Mouse (Mus musculus) neural tube, embryonic 15.5 days (tissue): ENCODE results near the gene Maml2. TPM values are rescaled to one million over a fixed set of nuclear protein-coding genes. Genes with fewer than 3 reads are reported as not detected.

ENCODE experiments used
- ATAC-seq: fragments of 200-750 bp; cut with Nextera tagmentation; 2 replicates; pipeline ENCODE4 v1.8.0; 2017; ENCODE audit warnings: mild to moderate bottlenecking, moderate TSS enrichment, moderate library complexity; ENCODE audit not compliant: low FRiP score
- H3K27ac ChIP-seq: fragments of 300-500 bp; sonication (generic); replicated peaks from 2 replicates; pipeline ENCODE4 v1.5.1; 2015; ENCODE audit warnings: mild to moderate bottlenecking, inconsistent platforms
- H3K27me3 ChIP-seq: fragments of 300-500 bp; sonication (generic); replicated peaks from 2 replicates; pipeline ENCODE4 v1.6.1; 2015; ENCODE audit warnings: inconsistent platforms
- H3K36me3 ChIP-seq: fragments of 300-500 bp; sonication (generic); 2 replicates; pipeline ENCODE4 v1.6.1; 2015; ENCODE audit warnings: inconsistent platforms
- H3K4me1 ChIP-seq: fragments of 300-500 bp; sonication (generic); 2 replicates; pipeline ENCODE4 v1.6.1; 2015; ENCODE audit warnings: inconsistent platforms
- H3K4me2 ChIP-seq: fragments of 300-500 bp; sonication (generic); 2 replicates; pipeline ENCODE4 v1.6.1; 2015; ENCODE audit warnings: inconsistent platforms, mild to moderate bottlenecking, moderate library complexity
- H3K4me3 ChIP-seq: fragments of 300-500 bp; sonication (generic); replicated peaks from 2 replicates; pipeline ENCODE4 v1.5.1; 2015; ENCODE audit warnings: mild to moderate bottlenecking, inconsistent platforms
- H3K9ac ChIP-seq: fragments of 300-500 bp; sonication (generic); replicated peaks from 2 replicates; pipeline ENCODE4 v1.6.1; 2015; ENCODE audit warnings: mild to moderate bottlenecking, inconsistent platforms
- H3K9me3 ChIP-seq: fragments of 300-500 bp; sonication (generic); replicated peaks from 2 replicates; pipeline ENCODE4 v1.6.1; 2016; ENCODE audit warnings: inconsistent platforms
- WGBS: fragments of 180-500 bp; shearing (Covaris S2); methylation state at CpG from one replicate; pipeline ENCODE4 v1.1.7; 2015; ENCODE audit warnings: mixed read lengths; 5-methylcytosine and 5-hydroxymethylcytosine counted together
- polyA plus RNA-seq: library from polyadenylated mRNA; unstranded; fragments of >200 nt; fragmentation: Nextera tagmentation; extraction: Ambion mirVana; gene quantifications from 2 replicates; pipeline ENCODE4 v1.2.1, GENCODE M21; 2015

Gene Maml2
- polyA plus RNA-seq, 1 experiment from 2014 or later = 12.0 TPM

DNA sequence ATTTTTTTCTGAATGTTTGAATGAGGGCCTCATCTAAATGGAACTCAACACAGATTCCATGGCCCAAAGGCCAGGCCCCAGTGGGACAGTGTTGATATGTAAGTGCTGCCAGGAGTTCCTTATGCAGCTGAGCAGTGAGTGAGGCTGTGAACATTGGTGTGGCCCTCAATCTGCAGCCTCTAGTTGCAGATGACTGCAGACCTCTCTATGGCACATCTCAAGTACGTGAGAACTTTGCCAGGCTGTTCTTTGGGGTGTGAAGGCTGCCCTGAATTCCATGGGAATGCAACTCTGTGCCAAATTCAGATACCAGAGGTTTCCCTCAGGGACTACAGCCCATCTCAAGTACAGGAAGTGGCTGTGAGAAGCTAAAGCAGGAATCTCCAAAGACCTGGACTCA lies 335.6 kb downstream of the Maml2 start:
- Histone ChIP-seq H3K27ac (no peak overlapping the region), H3K36me3 (no peaks in the 10 kb centered on the region), H3K4me2 (no peak overlapping the region), H3K9me3 (no peaks in the 10 kb centered on the region), H3K4me3 (no peak overlapping the region), H3K9ac (no peak overlapping the region), H3K4me1 (peaks cover 9% of the 10 kb centered on the region; the same call in 1 of the 2 replicates), H3K27me3 (no peaks in the 10 kb centered on the region)
- WGBS = 78% methylated on average over 1 of the region's 1 CpGs
- ATAC-seq = no peak

DNA sequence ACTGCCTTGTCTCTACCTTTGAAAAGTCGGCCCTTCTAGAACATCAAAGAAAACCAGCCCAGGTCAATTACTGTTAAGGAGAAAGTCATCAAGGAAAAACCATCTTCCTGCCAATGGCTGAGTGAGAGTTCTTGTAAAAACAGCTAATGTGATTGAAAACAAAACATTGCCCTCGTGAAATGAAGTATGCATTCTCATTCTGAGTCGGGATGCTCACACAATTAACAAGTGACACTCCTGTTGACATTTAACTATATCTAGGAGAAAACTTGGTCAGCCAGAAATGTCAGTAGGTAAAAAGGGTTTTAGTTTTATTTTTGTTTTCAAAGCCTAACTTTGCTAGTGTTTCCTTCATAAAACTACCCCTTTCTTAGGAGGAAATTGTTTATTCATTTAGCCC lies 341.9 kb downstream of the Maml2 start:
- ATAC-seq = no peak
- Histone ChIP-seq H3K9me3 (no peaks in the 10 kb centered on the region), H3K27me3 (no peaks in the 10 kb centered on the region), H3K27ac (no peak overlapping the region), H3K4me3 (no peak overlapping the region), H3K36me3 (no peaks in the 10 kb centered on the region), H3K9ac (no peak overlapping the region), H3K4me1 (peaks cover 6% of the 10 kb centered on the region; the same call in 1 of the 2 replicates), H3K4me2 (no peak overlapping the region)
- 57% methylated on average over 3 of the region's 3 CpGs for WGBS

DNA sequence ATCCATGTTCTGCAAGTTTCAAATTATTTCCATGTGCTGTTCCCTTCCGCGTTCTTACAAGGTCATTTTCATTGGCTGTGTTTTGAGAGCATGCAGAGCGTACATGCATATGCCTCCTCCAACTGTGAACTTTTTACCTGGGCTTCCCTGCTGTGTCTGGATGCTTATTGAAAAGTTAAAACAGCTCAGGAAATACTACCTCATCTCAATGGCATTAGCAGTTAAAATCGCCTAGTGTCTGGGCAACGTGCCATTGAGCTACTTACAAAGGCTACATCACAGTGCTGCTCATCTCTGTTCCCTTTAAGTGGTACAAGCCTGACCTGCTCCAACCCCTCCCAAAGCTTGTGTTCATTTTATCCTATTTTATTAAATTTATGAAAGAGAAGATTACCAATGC lies 347.4 kb downstream of the Maml2 start:
- Histone ChIP-seq H3K36me3 (no peaks in the 10 kb centered on the region), H3K9me3 (no peaks in the 10 kb centered on the region)
- WGBS = 50% methylated on average over 5 of the region's 5 CpGs

DNA sequence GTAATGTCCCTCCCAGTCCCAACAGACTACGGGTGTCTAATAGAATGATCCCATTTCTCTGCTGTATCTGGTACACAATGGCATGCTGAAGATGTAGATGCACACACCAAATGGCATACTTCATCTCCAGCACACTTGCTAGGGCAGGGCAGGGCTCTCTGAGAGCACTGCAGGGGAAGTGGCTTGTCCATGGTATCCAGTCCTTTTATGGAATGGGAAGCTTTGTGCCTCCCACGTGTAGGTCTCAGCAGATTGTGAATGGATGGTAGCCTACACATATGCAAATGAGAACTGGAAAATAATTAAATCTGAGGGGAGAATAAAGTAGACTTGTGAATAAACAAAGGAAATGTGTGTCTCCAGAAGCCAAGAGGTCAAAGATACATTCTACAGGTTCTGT lies 353.3 kb downstream of the Maml2 start:
- Histone ChIP-seq H3K4me3 (no peak overlapping the region), H3K36me3 (no peaks in the 10 kb centered on the region), H3K4me1 (peaks cover 12% of the 10 kb centered on the region), H3K4me2 (no peak overlapping the region), H3K9me3 (no peaks in the 10 kb centered on the region), H3K9ac (no peak overlapping the region), H3K27ac (no peak overlapping the region), H3K27me3 (no peaks in the 10 kb centered on the region)
- 57% methylated on average over 2 of the region's 2 CpGs for WGBS
- no peak for ATAC-seq

More for the DNA sequence above, 347.4 kb downstream of the Maml2 start:
- Histone ChIP-seq H3K27me3 (no peaks in the 10 kb centered on the region), H3K4me3 (no peak overlapping the region), H3K4me2 (no peak overlapping the region), H3K9ac (no peak overlapping the region), H3K27ac (peak overlapping the region; percentile 37; the same call in 1 of the 2 replicates), H3K4me1 (peaks cover 12% of the 10 kb centered on the region; the same call in 1 of the 2 replicates)
- no peak for ATAC-seq

DNA sequence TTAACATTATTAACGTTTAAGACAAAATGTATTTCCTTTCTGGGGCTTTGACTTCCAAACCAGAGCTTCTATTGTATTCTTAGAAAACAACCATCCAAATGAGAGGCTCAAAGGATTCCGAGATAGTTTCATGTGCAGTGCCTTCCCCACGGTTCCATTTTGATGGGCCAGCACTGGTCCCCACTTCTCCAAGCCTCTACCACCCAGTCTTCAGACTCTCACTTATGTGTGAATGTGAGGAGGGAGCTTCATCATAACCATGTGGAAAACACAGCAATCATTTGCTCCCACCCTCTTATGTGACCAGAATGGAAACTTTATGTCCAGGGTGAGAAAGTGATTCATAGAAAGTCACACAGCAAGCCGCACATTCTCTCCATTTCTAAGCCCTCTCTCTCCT lies 354.1 kb downstream of the Maml2 start:
- WGBS = 28% methylated on average over 4 of the region's 4 CpGs
- Histone ChIP-seq H3K9ac (no peak overlapping the region), H3K4me1 (peaks cover 12% of the 10 kb centered on the region), H3K36me3 (no peaks in the 10 kb centered on the region), H3K9me3 (no peaks in the 10 kb centered on the region), H3K27me3 (no peaks in the 10 kb centered on the region), H3K27ac (peak overlapping the region; percentile 73), H3K4me2 (no peak overlapping the region), H3K4me3 (no peak overlapping the region)
- ATAC-seq = 0 out of 2 replicates have a peak, but pooled peaks have one; percentile 7

DNA sequence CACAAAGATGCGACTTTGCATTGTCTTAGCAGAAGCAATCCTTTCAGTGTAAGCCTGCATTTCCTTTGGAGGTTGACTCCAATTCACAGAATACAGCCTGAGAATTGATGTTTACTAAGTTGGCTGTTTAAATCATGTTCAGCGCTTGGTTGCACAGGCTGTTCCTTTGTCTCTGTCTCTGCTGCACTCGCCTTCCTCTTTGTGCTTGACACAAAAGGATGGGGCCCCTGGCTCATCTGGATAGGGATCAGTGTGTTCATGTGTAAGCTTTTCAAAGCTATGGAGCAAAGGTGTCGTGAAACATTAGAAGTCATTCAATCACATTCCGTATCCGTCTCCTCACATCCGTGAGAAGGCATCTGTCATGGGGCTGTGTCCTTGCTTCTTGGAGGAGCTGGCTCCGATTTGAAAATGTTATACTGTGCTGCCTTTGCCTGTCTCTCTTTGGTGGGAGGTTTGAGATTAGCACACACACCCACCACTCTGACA lies 354.7 kb downstream of the Maml2 start:
- 15% methylated on average over 8 of the region's 8 CpGs for WGBS
- Histone ChIP-seq H3K4me1 (peaks cover 12% of the 10 kb centered on the region), H3K4me2 (peak overlapping the region; percentile 11; the same call in 1 of the 2 replicates), H3K4me3 (no peak overlapping the region), H3K36me3 (no peaks in the 10 kb centered on the region), H3K27me3 (no peaks in the 10 kb centered on the region), H3K27ac (peak overlapping the region; percentile 73), H3K9ac (no peak overlapping the region), H3K9me3 (no peaks in the 10 kb centered on the region)
- peak; percentile 69 for ATAC-seq

DNA sequence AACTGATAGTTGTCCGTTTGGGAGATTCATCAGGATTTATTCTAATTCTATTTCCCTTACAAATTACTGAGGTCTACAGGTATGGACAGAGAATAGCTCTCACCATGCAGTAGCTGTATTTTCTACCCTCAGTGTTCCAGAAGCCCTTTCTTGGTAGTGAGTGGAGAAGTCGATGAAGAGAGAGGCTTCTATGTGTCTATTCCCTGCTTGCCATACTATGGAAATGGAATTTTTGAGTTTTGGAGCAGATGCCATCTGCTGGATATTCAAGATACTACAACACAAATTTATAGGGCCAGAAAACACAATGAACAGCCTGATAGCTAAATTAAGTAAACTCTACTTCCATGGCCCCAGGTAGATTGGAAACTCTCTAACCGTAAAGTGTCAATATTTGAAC lies 355.2 kb downstream of the Maml2 start:
- H3K36me3 ChIP-seq = no peaks in the 10 kb centered on the region
- no peaks in the 10 kb centered on the region for H3K27me3 ChIP-seq
- no peaks in the 10 kb centered on the region for H3K9me3 ChIP-seq
- H3K4me1 ChIP-seq = peaks cover 12% of the 10 kb centered on the region
- no peak overlapping the region for H3K9ac ChIP-seq
- peak overlapping the region; percentile 11; the same call in 1 of the 2 replicates for H3K4me2 ChIP-seq
- 24% methylated on average over 3 of the region's 3 CpGs for WGBS
- peak; percentile 90 for ATAC-seq
- peak overlapping the region; percentile 73 for H3K27ac ChIP-seq
- no peak overlapping the region for H3K4me3 ChIP-seq

DNA sequence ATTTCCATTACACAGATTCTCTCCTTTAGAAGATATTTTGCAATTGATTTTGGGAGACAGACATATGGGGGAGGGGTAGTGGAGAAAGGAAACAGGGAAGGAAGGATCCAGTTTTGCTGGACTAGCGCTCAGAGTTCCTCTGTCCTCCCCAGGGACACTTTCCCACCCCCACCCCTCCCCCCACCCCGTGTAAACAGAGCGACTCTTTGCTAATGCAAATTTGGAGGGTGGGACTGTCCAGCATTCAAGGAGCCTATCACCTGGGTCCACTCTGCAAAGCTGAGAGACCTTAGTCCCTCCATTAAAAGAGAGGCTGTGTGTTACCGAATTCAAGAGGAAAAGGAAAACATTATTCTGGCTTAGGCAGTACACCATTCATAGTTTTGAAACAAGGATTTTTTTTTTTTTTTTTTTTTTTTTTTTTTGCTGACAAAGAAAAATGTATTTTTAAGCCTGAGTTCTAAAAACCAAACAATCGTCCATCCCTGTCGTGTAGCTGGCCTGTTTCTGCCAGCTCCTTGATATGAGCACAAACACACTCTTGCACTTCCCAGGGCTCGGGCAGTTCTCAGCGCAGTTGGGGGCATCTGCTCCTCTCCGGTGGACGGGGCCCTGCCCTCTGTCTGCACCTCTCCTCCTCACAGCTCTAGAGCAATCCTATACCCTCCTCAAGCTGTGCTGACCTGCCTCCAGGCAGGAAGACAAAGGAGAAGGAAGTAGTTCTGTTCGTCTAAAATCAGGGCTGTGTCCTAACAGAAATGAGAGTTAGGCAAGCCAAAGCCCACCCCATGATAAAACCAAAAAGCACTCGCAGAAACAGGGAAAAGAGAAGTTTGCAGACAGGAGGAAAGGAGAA lies 364.2 kb downstream of the Maml2 start:
- Histone ChIP-seq H3K36me3 (no peaks in the 10 kb centered on the region), H3K4me2 (peak overlapping the region; percentile 38), H3K27ac (no peak overlapping the region; the same call in 1 of the 2 replicates), H3K27me3 (no peaks in the 10 kb centered on the region), H3K4me3 (no peak overlapping the region), H3K9ac (no peak overlapping the region), H3K4me1 (peaks cover 12% of the 10 kb centered on the region), H3K9me3 (no peaks in the 10 kb centered on the region)
- 5% methylated on average over 12 of the region's 12 CpGs for WGBS
- 0 out of 2 replicates have a peak, but pooled peaks have one; percentile 34 for ATAC-seq

DNA sequence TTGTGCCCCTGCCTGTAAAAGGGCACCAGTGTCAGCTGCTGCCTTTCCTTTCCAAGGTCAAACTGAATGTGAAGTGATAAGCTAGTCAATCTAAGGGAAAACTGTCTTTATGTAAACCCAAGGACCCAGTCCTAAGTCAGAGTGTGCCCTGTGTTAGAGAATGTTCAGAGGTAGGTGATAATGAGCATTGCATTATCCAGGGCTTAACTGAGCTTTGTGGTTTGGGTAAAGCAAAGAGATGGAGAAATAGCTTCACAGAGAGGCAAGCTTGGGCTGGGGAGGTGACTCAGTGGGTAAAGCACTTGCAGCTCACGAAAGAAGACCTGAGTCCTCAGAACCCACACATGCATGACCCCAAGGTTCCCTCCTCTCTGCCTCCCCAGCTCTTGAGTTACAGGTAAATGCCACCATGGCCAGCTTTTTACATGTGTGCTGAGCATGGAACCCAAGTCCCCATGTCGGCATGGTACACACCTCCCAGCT lies 367.8 kb downstream of the Maml2 start:
- Histone ChIP-seq H3K27me3 (no peaks in the 10 kb centered on the region), H3K27ac (no peak overlapping the region), H3K9me3 (no peaks in the 10 kb centered on the region), H3K4me3 (no peak overlapping the region), H3K4me1 (peaks cover 13% of the 10 kb centered on the region), H3K4me2 (no peak overlapping the region), H3K9ac (no peak overlapping the region), H3K36me3 (no peaks in the 10 kb centered on the region)
- no peak for ATAC-seq
- WGBS = 100% methylated on average over 2 of the region's 2 CpGs

DNA sequence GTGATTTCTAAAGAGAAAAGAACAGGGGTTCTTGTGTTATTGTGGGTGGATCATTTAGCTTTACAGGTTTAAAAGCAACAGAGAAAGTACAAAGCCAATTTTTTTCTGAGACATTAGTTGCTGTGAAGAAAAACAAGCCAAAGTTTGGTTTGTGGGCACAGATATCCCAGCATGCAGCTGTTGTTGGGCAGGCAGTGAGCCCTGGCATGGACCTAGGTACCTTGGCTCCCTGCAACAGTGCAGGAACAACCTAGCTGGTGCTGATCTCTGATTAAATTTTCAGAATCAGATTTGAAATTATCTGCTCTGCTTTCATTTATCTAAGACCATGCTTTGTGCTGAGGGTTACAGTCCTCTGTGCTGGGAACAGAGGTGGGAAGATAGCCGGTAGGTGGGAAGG lies 370.2 kb downstream of the Maml2 start:
- 95% methylated on average over 1 of the region's 1 CpGs for WGBS
- no peak overlapping the region for H3K4me2 ChIP-seq
- no peak for ATAC-seq
- H3K4me1 ChIP-seq = 0 out of 2 replicates have a peak, but pooled peaks cover 2% of the 10 kb centered on the region
- H3K27ac ChIP-seq = 0 out of 2 replicates have a peak overlapping the region, but pooled peaks have one; percentile 4
- H3K4me3 ChIP-seq = no peak overlapping the region
- H3K9ac ChIP-seq = no peak overlapping the region
- H3K36me3 ChIP-seq = no peaks in the 10 kb centered on the region
- no peaks in the 10 kb centered on the region for H3K9me3 ChIP-seq
- H3K27me3 ChIP-seq = no peaks in the 10 kb centered on the region

DNA sequence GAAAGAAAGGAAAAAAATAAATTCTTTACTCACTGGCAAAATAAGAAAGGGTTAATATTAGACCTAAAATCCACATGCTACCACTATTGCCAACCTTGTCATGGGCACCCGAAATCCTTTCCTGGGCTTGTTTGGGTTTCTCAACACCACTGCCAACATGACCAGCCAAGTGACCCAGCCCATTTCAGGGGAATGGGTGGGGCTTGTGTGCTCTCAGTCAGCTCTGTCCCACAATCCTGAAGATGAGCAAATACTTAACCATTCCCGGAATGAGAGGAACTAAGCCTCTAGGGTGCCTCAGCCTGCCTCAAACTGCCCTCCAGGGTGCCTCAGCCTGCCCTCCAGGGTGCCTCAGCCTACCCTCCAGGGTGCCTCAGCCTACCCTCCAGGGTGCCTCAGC lies 371.0 kb downstream of the Maml2 start:
- 83% methylated on average over 2 of the region's 2 CpGs for WGBS
- H3K9ac ChIP-seq = no peak overlapping the region
- H3K27ac ChIP-seq = no peak overlapping the region
- no peak for ATAC-seq
- no peaks in the 10 kb centered on the region for H3K36me3 ChIP-seq
- no peaks in the 10 kb centered on the region for H3K9me3 ChIP-seq
- H3K4me3 ChIP-seq = no peak overlapping the region
- H3K27me3 ChIP-seq = no peaks in the 10 kb centered on the region
- H3K4me2 ChIP-seq = no peak overlapping the region
- H3K4me1 ChIP-seq = 0 out of 2 replicates have a peak, but pooled peaks cover 2% of the 10 kb centered on the region
